Mouse (Mus musculus) lung, postnatal 0 days (tissue): Measurements from ENCODE around the gene Vps39. TPM values are rescaled to one million over a fixed set of nuclear protein-coding genes. Genes with fewer than 3 reads are reported as not detected.

Source experiments
- ATAC-seq: fragments of 200-750 bp; cut with Nextera tagmentation; 2 replicates; pipeline ENCODE4 v1.8.0; 2017; ENCODE audit warnings: moderate library complexity
- DNase-seq: peaks from one replicate; pipeline ENCODE4 v3.0.0-alpha.2; 2016; ENCODE audit warnings: low spot score
- H3K27ac ChIP-seq: fragments of 300-500 bp; sonication (generic); 2 replicates; pipeline ENCODE4 v1.5.1; 2014; ENCODE audit warnings: antibody characterized with exemption, mild to moderate bottlenecking, low read length, mixed read lengths
- H3K27me3 ChIP-seq: fragments of 300-500 bp; sonication (generic); replicated peaks from 2 replicates; pipeline ENCODE4 v1.6.1; 2014; ENCODE audit warnings: low read length, mixed read lengths; ENCODE audit not compliant: insufficient read depth
- H3K36me3 ChIP-seq: fragments of 300-500 bp; sonication (generic); 2 replicates; pipeline ENCODE4 v1.6.1; 2014; ENCODE audit warnings: low read length, mixed read lengths; ENCODE audit not compliant: insufficient read depth
- H3K4me1 ChIP-seq: fragments of 300-500 bp; sonication (generic); 2 replicates; pipeline ENCODE4 v1.6.1; 2014; ENCODE audit warnings: antibody characterized with exemption, low read depth, low read length, mixed read lengths; ENCODE audit not compliant: insufficient read depth
- H3K4me2 ChIP-seq: fragments of 300-500 bp; sonication (generic); replicated peaks from 2 replicates; pipeline ENCODE4 v1.6.1; 2014; ENCODE audit warnings: low read depth, mild to moderate bottlenecking, low read length, moderate library complexity, mixed read lengths
- H3K4me3 ChIP-seq: fragments of 300-500 bp; sonication (generic); 2 replicates; pipeline ENCODE4 v1.5.1; 2014; ENCODE audit warnings: low read depth, low read length
- H3K9ac ChIP-seq: fragments of 300-500 bp; sonication (generic); replicated peaks from 2 replicates; pipeline ENCODE4 v1.6.1; 2014; ENCODE audit warnings: low read depth, mild to moderate bottlenecking
- H3K9me3 ChIP-seq: fragments of 300-500 bp; sonication (generic); 2 replicates; pipeline ENCODE4 v1.6.1; 2016; ENCODE audit warnings: low read length, mixed read lengths
- CTCF ChIP-seq: IDR thresholded peaks from 2 replicates; pipeline ENCODE4 v1.5.1; 2016; ENCODE audit warnings: antibody characterized with exemption, mild to moderate bottlenecking
- EP300 ChIP-seq: IDR thresholded peaks from 2 replicates; pipeline ENCODE4 v1.6.1; 2016; ENCODE audit warnings: antibody characterized with exemption, mild to moderate bottlenecking, control low read depth
- WGBS: fragments of 180-500 bp; shearing (Covaris S2); extraction: QIAGEN DNeasy Blood & Tissue Kit; methylation state at CpG from one replicate; pipeline ENCODE4 v1.1.7; 2014; 5-methylcytosine and 5-hydroxymethylcytosine counted together
- polyA plus RNA-seq: library from polyadenylated mRNA; unstranded; fragments of >200 nt; fragmentation: Nextera tagmentation; extraction: Ambion mirVana; gene quantifications from 2 replicates; pipeline ENCODE4 v1.2.1, GENCODE M21; 2015

Gene Vps39
- polyA plus RNA-seq, 1 experiment from 2014 or later: 15.2 TPM

- ATAC-seq: no peak
These were observed 33.3 kb upstream of the Vps39 start for GRCm38 (mm10) chr2:120386264-120386663.

GRCm38 (mm10) chr2:120373858-120374257 is 20.9 kb upstream of the Vps39 start:
- Histone ChIP-seq H3K9me3 (no peaks in the 10 kb centered on the region), H3K4me2 (no peak overlapping the region), H3K9ac (no peak overlapping the region), H3K36me3 (peaks cover 44% of the 10 kb centered on the region), H3K27ac (no peak overlapping the region), H3K4me3 (no peak overlapping the region), H3K4me1 (no peaks in the 10 kb centered on the region), H3K27me3 (no peaks in the 10 kb centered on the region)
- 93% methylated on average over 4 of the region's 4 CpGs for whole genome bisulfite sequencing
- TF ChIP-seq EP300: no peak
- no peak for TF ChIP-seq CTCF
- ATAC-seq (no peak), DNase-seq (no peak)

More at GRCm38 (mm10) chr2:120386264-120386663, 33.3 kb upstream of the Vps39 start:
- H3K4me3 ChIP-seq: no peak overlapping the region
- H3K4me1 ChIP-seq: no peaks in the 10 kb centered on the region
- H3K4me2 ChIP-seq: no peak overlapping the region
- DNase-seq: no peak
- no peaks in the 10 kb centered on the region for H3K9me3 ChIP-seq
- TF ChIP-seq CTCF: no peak
- no peak for TF ChIP-seq EP300
- 82% methylated on average over 1 of the region's 1 CpGs for WGBS
- H3K9ac ChIP-seq: no peak overlapping the region
- H3K27ac ChIP-seq: no peak overlapping the region
- H3K36me3 ChIP-seq: peaks cover 11% of the 10 kb centered on the region; the same call in 1 of the 2 replicates
- no peaks in the 10 kb centered on the region for H3K27me3 ChIP-seq

- no peak overlapping the region for H3K4me2 ChIP-seq
- H3K27me3 ChIP-seq: no peaks in the 10 kb centered on the region
- no peak overlapping the region for H3K9ac ChIP-seq
- 95% methylated on average over 4 of the region's 4 CpGs for WGBS
- TF ChIP-seq EP300 (no peak), CTCF (no peak)
- H3K4me1 ChIP-seq: no peaks in the 10 kb centered on the region
- H3K36me3 ChIP-seq: peaks cover 28% of the 10 kb centered on the region
- no peak overlapping the region for H3K27ac ChIP-seq
- ATAC-seq (no peak), DNase-seq (no peak)
- H3K4me3 ChIP-seq: no peak overlapping the region
- no peaks in the 10 kb centered on the region for H3K9me3 ChIP-seq
These were observed 14.7 kb upstream of the Vps39 start for GRCm38 (mm10) chr2:120367416-120368207.

GRCm38 (mm10) chr2:120366501-120366900 is 13.6 kb upstream of the Vps39 start:
- no peaks in the 10 kb centered on the region for H3K4me1 ChIP-seq
- DNase-seq: no peak
- no peak for TF ChIP-seq EP300
- no peak for TF ChIP-seq CTCF
- no peaks in the 10 kb centered on the region for H3K27me3 ChIP-seq
- peaks cover 24% of the 10 kb centered on the region for H3K36me3 ChIP-seq
- H3K4me2 ChIP-seq: no peak overlapping the region
- no peak overlapping the region for H3K4me3 ChIP-seq
- H3K9ac ChIP-seq: no peak overlapping the region
- no peak for ATAC-seq
- WGBS: 90% methylated on average over 3 of the region's 3 CpGs
- no peaks in the 10 kb centered on the region for H3K9me3 ChIP-seq
- H3K27ac ChIP-seq: no peak overlapping the region

GRCm38 (mm10) chr2:120360425-120360824 is 7.5 kb upstream of the Vps39 start:
- H3K36me3 ChIP-seq: peaks cover 28% of the 10 kb centered on the region
- H3K9me3 ChIP-seq: no peaks in the 10 kb centered on the region
- H3K27me3 ChIP-seq: no peaks in the 10 kb centered on the region
- no peak overlapping the region for H3K4me3 ChIP-seq
- H3K4me2 ChIP-seq: no peak overlapping the region
- H3K9ac ChIP-seq: no peak overlapping the region
- DNase-seq (no peak), ATAC-seq (no peak)
- 56% methylated on average over 1 of the region's 1 CpGs for WGBS
- no peak overlapping the region for H3K27ac ChIP-seq
- no peaks in the 10 kb centered on the region for H3K4me1 ChIP-seq
- TF ChIP-seq EP300: no peak

- H3K4me1 ChIP-seq: peaks cover 4% of the 10 kb centered on the region; the same call in 1 of the 2 replicates
- DNase-seq (peak; percentile 36), ATAC-seq (no peak)
- H3K27me3 ChIP-seq: no peaks in the 10 kb centered on the region
- H3K9ac ChIP-seq: no peak overlapping the region
- H3K27ac ChIP-seq: no peak overlapping the region
- H3K9me3 ChIP-seq: no peaks in the 10 kb centered on the region
- peaks cover 13% of the 10 kb centered on the region for H3K36me3 ChIP-seq
- no peak for TF ChIP-seq EP300
- H3K4me3 ChIP-seq: no peak overlapping the region
- 52% methylated on average over 5 of the region's 5 CpGs for WGBS
- no peak overlapping the region for H3K4me2 ChIP-seq
These were observed 1.6 kb downstream of the Vps39 start for GRCm38 (mm10) chr2:120351321-120351720.
